Mouse (Mus musculus): ENCODE results near the gene Nanp.

Gene Nanp

GRCm38 (mm10) chr2:150997618-150998017, 41.6 kb downstream of the Nanp start:
- DNase-seq (ENCODE audit: low spot score), result no peak

- no peak for DNase-seq (ENCODE audit: low spot score)
Measured at GRCm38 (mm10) chr2:150995324-150995723, 43.9 kb downstream of the Nanp start.

- DNase-seq (ENCODE audit: low spot score), result no peak
Measured at GRCm38 (mm10) chr2:150991050-150991449, 48.1 kb downstream of the Nanp start.

GRCm38 (mm10) chr2:150990506-150990905, 48.7 kb downstream of the Nanp start:
- DNase-seq (ENCODE audit: low spot score), result no peak

- no peak for DNase-seq (ENCODE audit: low spot score)
Measured at GRCm38 (mm10) chr2:150985359-150985758, 53.8 kb downstream of the Nanp start.

GRCm38 (mm10) chr2:150982051-150982450, 57.1 kb downstream of the Nanp start:
- DNase-seq (ENCODE audit: low spot score), result no peak

- no peak for DNase-seq (ENCODE audit: low spot score)
Measured at GRCm38 (mm10) chr2:150981524-150981923, 57.7 kb downstream of the Nanp start.

- DNase-seq (ENCODE audit: low spot score), result no peak
Measured at GRCm38 (mm10) chr2:150979861-150980620, 59.2 kb downstream of the Nanp start.

Measured in retina, embryonic 14.5 days (tissue).